Mouse (Mus musculus): ENCODE results near the gene Fam78b. TPM values are rescaled to one million over a fixed set of nuclear protein-coding genes. Genes with fewer than 3 reads are reported as not detected.

The Fam78b gene
- polyA plus RNA-seq, 1 experiment: 2.9 TPM

GRCm38 (mm10) chr1:167123551-167123950 is 122.3 kb downstream of the Fam78b start:
- Histone ChIP-seq H3K4me1 (ENCODE audit: control insufficient read depth, insufficient read depth, low read length) (no peaks in the 10 kb centered on the region), H3K4me3 (replicated peaks; ENCODE audit: extremely low read depth, low read depth, low read length) (no peak overlapping the region)
- DNase-seq: no peak
- TF ChIP-seq POLR2A (IDR thresholded peaks at IDR 0.05; ENCODE audit: borderline replicate concordance, extremely low read depth, low read depth, low read length): no peak
- no peak for TF ChIP-seq CTCF (IDR thresholded peaks at IDR 0.05; ENCODE audit: insufficient read depth, low read length)

GRCm38 (mm10) chr1:167125870-167126269 is 124.7 kb downstream of the Fam78b start:
- H3K4me1 ChIP-seq (ENCODE audit: control insufficient read depth, insufficient read depth, low read length): no peaks in the 10 kb centered on the region
- WGBS: 67% methylated on average over 3 of the region's 3 CpGs
- TF ChIP-seq POLR2A (IDR thresholded peaks at IDR 0.05; ENCODE audit: borderline replicate concordance, extremely low read depth, low read depth, low read length) (no peak), CTCF (IDR thresholded peaks at IDR 0.05; ENCODE audit: insufficient read depth, low read length) (no peak)
- DNase-seq: no peak
- H3K4me3 ChIP-seq (replicated peaks; ENCODE audit: extremely low read depth, low read depth, low read length): no peak overlapping the region

GRCm38 (mm10) chr1:167126292-167126691 is 125.1 kb downstream of the Fam78b start:
- no peak for TF ChIP-seq POLR2A (IDR thresholded peaks at IDR 0.05; ENCODE audit: borderline replicate concordance, extremely low read depth, low read depth, low read length)
- TF ChIP-seq CTCF (IDR thresholded peaks at IDR 0.05; ENCODE audit: insufficient read depth, low read length): no peak
- 57% methylated on average over 4 of the region's 4 CpGs for WGBS
- Histone ChIP-seq H3K4me1 (ENCODE audit: control insufficient read depth, insufficient read depth, low read length) (no peaks in the 10 kb centered on the region), H3K4me3 (replicated peaks; ENCODE audit: extremely low read depth, low read depth, low read length) (no peak overlapping the region)
- no peak for DNase-seq

- no peak for DNase-seq
- 73% methylated on average over 5 of the region's 5 CpGs for WGBS
- no peak overlapping the region for H3K4me3 ChIP-seq (replicated peaks; ENCODE audit: extremely low read depth, low read depth, low read length)
- H3K4me1 ChIP-seq (ENCODE audit: control insufficient read depth, insufficient read depth, low read length): no peaks in the 10 kb centered on the region
- TF ChIP-seq POLR2A (IDR thresholded peaks at IDR 0.05; ENCODE audit: borderline replicate concordance, extremely low read depth, low read depth, low read length) (no peak), CTCF (IDR thresholded peaks at IDR 0.05; ENCODE audit: insufficient read depth, low read length) (no peak)
Observed at GRCm38 (mm10) chr1:167135748-167136147, 134.5 kb downstream of the Fam78b start.

Data from lung, adult 2 months (tissue).